Mouse (Mus musculus) ES-E14 (cell line): ENCODE data around the gene Stx16.

Experiments
- HCFC1 ChIP-seq: IDR thresholded peaks from 2 replicates; pipeline ENCODE4 v1.6.1; 2012; ENCODE audit warnings: low read length, inconsistent platforms, borderline replicate concordance; ENCODE audit not compliant: insufficient read depth
- ZNF384 ChIP-seq: IDR thresholded peaks from 2 replicates; pipeline ENCODE4 v1.6.1; 2012; ENCODE audit warnings: low read depth, low read length, inconsistent platforms

GRCm38 (mm10) chr2:174059591-174060385 is 16.3 kb upstream of the Stx16 start:
- no peak for TF ChIP-seq ZNF384
- TF ChIP-seq HCFC1 = no peak
